Mouse (Mus musculus) lung, postnatal 0 days (tissue): ENCODE measurements around the gene Pdss2. TPM values are rescaled to one million over a fixed set of nuclear protein-coding genes. Genes with fewer than 3 reads are reported as not detected.

Experiments used
- ATAC-seq: fragments of 200-750 bp; cut with Nextera tagmentation; 2 replicates; pipeline ENCODE4 v1.8.0; 2017; ENCODE audit warnings: moderate library complexity
- DNase-seq: peaks from one replicate; pipeline ENCODE4 v3.0.0-alpha.2; 2016; ENCODE audit warnings: low spot score
- H3K27ac ChIP-seq: fragments of 300-500 bp; sonication (generic); 2 replicates; pipeline ENCODE4 v1.5.1; 2014; ENCODE audit warnings: antibody characterized with exemption, mild to moderate bottlenecking, low read length, mixed read lengths
- H3K27me3 ChIP-seq: fragments of 300-500 bp; sonication (generic); replicated peaks from 2 replicates; pipeline ENCODE4 v1.6.1; 2014; ENCODE audit warnings: low read length, mixed read lengths; ENCODE audit not compliant: insufficient read depth
- H3K36me3 ChIP-seq: fragments of 300-500 bp; sonication (generic); 2 replicates; pipeline ENCODE4 v1.6.1; 2014; ENCODE audit warnings: low read length, mixed read lengths; ENCODE audit not compliant: insufficient read depth
- H3K4me1 ChIP-seq: fragments of 300-500 bp; sonication (generic); 2 replicates; pipeline ENCODE4 v1.6.1; 2014; ENCODE audit warnings: antibody characterized with exemption, low read depth, low read length, mixed read lengths; ENCODE audit not compliant: insufficient read depth
- H3K4me2 ChIP-seq: fragments of 300-500 bp; sonication (generic); replicated peaks from 2 replicates; pipeline ENCODE4 v1.6.1; 2014; ENCODE audit warnings: low read depth, mild to moderate bottlenecking, low read length, moderate library complexity, mixed read lengths
- H3K4me3 ChIP-seq: fragments of 300-500 bp; sonication (generic); 2 replicates; pipeline ENCODE4 v1.5.1; 2014; ENCODE audit warnings: low read depth, low read length
- H3K9ac ChIP-seq: fragments of 300-500 bp; sonication (generic); replicated peaks from 2 replicates; pipeline ENCODE4 v1.6.1; 2014; ENCODE audit warnings: low read depth, mild to moderate bottlenecking
- H3K9me3 ChIP-seq: fragments of 300-500 bp; sonication (generic); 2 replicates; pipeline ENCODE4 v1.6.1; 2016; ENCODE audit warnings: low read length, mixed read lengths
- CTCF ChIP-seq: IDR thresholded peaks from 2 replicates; pipeline ENCODE4 v1.5.1; 2016; ENCODE audit warnings: antibody characterized with exemption, mild to moderate bottlenecking
- EP300 ChIP-seq: IDR thresholded peaks from 2 replicates; pipeline ENCODE4 v1.6.1; 2016; ENCODE audit warnings: antibody characterized with exemption, mild to moderate bottlenecking, control low read depth
- WGBS: fragments of 180-500 bp; shearing (Covaris S2); extraction: QIAGEN DNeasy Blood & Tissue Kit; methylation state at CpG from one replicate; pipeline ENCODE4 v1.1.7; 2014; 5-methylcytosine and 5-hydroxymethylcytosine counted together
- polyA plus RNA-seq: library from polyadenylated mRNA; unstranded; fragments of >200 nt; fragmentation: Nextera tagmentation; extraction: Ambion mirVana; gene quantifications from 2 replicates; pipeline ENCODE4 v1.2.1, GENCODE M21; 2015

Gene Pdss2
- polyA plus RNA-seq, 1 experiment from 2014 or later: 4.5 TPM

- TF ChIP-seq CTCF (no peak), EP300 (no peak)
- WGBS: 87% methylated on average over 3 of the region's 3 CpGs
- DNase-seq: no peak
- no peaks in the 10 kb centered on the region for H3K27me3 ChIP-seq
- no peak overlapping the region for H3K4me3 ChIP-seq
- H3K9me3 ChIP-seq: no peaks in the 10 kb centered on the region
- H3K4me2 ChIP-seq: no peak overlapping the region
- H3K4me1 ChIP-seq: 0 out of 2 replicates have a peak, but pooled peaks cover 4% of the 10 kb centered on the region
- H3K9ac ChIP-seq: no peak overlapping the region
- H3K27ac ChIP-seq: no peak overlapping the region
- no peak for ATAC-seq
- H3K36me3 ChIP-seq: no peaks in the 10 kb centered on the region
These were observed 266.2 kb downstream of the Pdss2 start for GRCm38 (mm10) chr10:43487441-43488010.

- Histone ChIP-seq H3K4me1 (0 out of 2 replicates have a peak, but pooled peaks cover 2% of the 10 kb centered on the region), H3K9me3 (no peaks in the 10 kb centered on the region), H3K4me3 (no peak overlapping the region), H3K36me3 (no peaks in the 10 kb centered on the region), H3K27me3 (no peaks in the 10 kb centered on the region), H3K27ac (no peak overlapping the region), H3K9ac (no peak overlapping the region), H3K4me2 (no peak overlapping the region)
- ATAC-seq (no peak), DNase-seq (no peak)
- no peak for TF ChIP-seq CTCF
- TF ChIP-seq EP300: no peak
- WGBS: 68% methylated on average over 4 of the region's 4 CpGs
These were observed 267.0 kb downstream of the Pdss2 start for GRCm38 (mm10) chr10:43488258-43488657.

GRCm38 (mm10) chr10:43489139-43489538 is 267.9 kb downstream of the Pdss2 start:
- Histone ChIP-seq H3K9me3 (no peaks in the 10 kb centered on the region), H3K4me3 (no peak overlapping the region), H3K27me3 (no peaks in the 10 kb centered on the region), H3K27ac (no peak overlapping the region), H3K36me3 (no peaks in the 10 kb centered on the region), H3K4me1 (no peaks in the 10 kb centered on the region), H3K9ac (no peak overlapping the region), H3K4me2 (no peak overlapping the region)
- TF ChIP-seq CTCF: no peak
- TF ChIP-seq EP300: no peak
- ATAC-seq: no peak
- DNase-seq: no peak
- WGBS: 74% methylated on average over 7 of the region's 7 CpGs

GRCm38 (mm10) chr10:43489550-43489949 is 268.3 kb downstream of the Pdss2 start:
- Histone ChIP-seq H3K9me3 (no peaks in the 10 kb centered on the region), H3K9ac (no peak overlapping the region), H3K4me2 (no peak overlapping the region), H3K4me3 (no peak overlapping the region), H3K36me3 (no peaks in the 10 kb centered on the region), H3K27me3 (no peaks in the 10 kb centered on the region), H3K4me1 (no peaks in the 10 kb centered on the region), H3K27ac (0 out of 2 replicates have a peak overlapping the region, but pooled peaks have one; percentile 16)
- no peak for TF ChIP-seq EP300
- TF ChIP-seq CTCF: no peak
- ATAC-seq (peak; percentile 82), DNase-seq (peak; percentile 39)
- WGBS: 31% methylated on average over 6 of the region's 6 CpGs

- no peak for TF ChIP-seq EP300
- TF ChIP-seq CTCF: no peak
- Histone ChIP-seq H3K4me2 (no peak overlapping the region), H3K27me3 (no peaks in the 10 kb centered on the region), H3K4me1 (no peaks in the 10 kb centered on the region), H3K9ac (no peak overlapping the region), H3K36me3 (peaks cover 2% of the 10 kb centered on the region; the same call in 1 of the 2 replicates), H3K27ac (0 out of 2 replicates have a peak overlapping the region, but pooled peaks have one; percentile 16), H3K9me3 (no peaks in the 10 kb centered on the region), H3K4me3 (no peak overlapping the region)
- peak; percentile 14 for DNase-seq
- ATAC-seq: peak; percentile 59
- WGBS: 46% methylated on average over 8 of the region's 8 CpGs
These were observed 268.7 kb downstream of the Pdss2 start for GRCm38 (mm10) chr10:43490034-43490433.

- H3K9ac ChIP-seq: no peak overlapping the region
- no peak for ATAC-seq
- 76% methylated on average over 5 of the region's 5 CpGs for WGBS
These were observed 269.6 kb downstream of the Pdss2 start for GRCm38 (mm10) chr10:43490846-43491245.

More at GRCm38 (mm10) chr10:43490846-43491245, 269.6 kb downstream of the Pdss2 start:
- peaks cover 4% of the 10 kb centered on the region; the same call in 1 of the 2 replicates for H3K36me3 ChIP-seq
- no peaks in the 10 kb centered on the region for H3K9me3 ChIP-seq
- H3K27ac ChIP-seq: no peak overlapping the region
- DNase-seq: no peak
- no peak overlapping the region for H3K4me2 ChIP-seq
- H3K4me3 ChIP-seq: no peak overlapping the region
- no peak for TF ChIP-seq EP300
- no peak for TF ChIP-seq CTCF
- H3K27me3 ChIP-seq: no peaks in the 10 kb centered on the region
- H3K4me1 ChIP-seq: no peaks in the 10 kb centered on the region
